Mouse (Mus musculus): ENCODE measurements around the gene Ptprd. TPM values are rescaled to one million over a fixed set of nuclear protein-coding genes. Genes with fewer than 3 reads are reported as not detected.

The Ptprd gene
- polyA plus RNA-seq, 1 experiment from 2014 or later, result 66.9 TPM

- no peak overlapping the region for H3K4me3 ChIP-seq
Observed at GRCm38 (mm10) chr4:77535601-77536000, 676.2 kb downstream of the Ptprd start.

GRCm38 (mm10) chr4:77534553-77534952, 677.2 kb downstream of the Ptprd start:
- no peak overlapping the region for H3K27ac ChIP-seq
- H3K9me3 ChIP-seq, result no peaks in the 10 kb centered on the region
- no peak overlapping the region for H3K4me3 ChIP-seq
- H3K4me1 ChIP-seq, result no peaks in the 10 kb centered on the region
- no peak for ATAC-seq (ENCODE audit: low FRiP score, low read depth)
- H3K36me3 ChIP-seq, result no peaks in the 10 kb centered on the region
- no peaks in the 10 kb centered on the region for H3K27me3 ChIP-seq (replicated peaks)
- H3K4me2 ChIP-seq (replicated peaks), result no peak overlapping the region
- H3K9ac ChIP-seq, result no peak overlapping the region
- 58% methylated on average over 4 of the region's 4 CpGs for WGBS

More at GRCm38 (mm10) chr4:77535601-77536000, 676.2 kb downstream of the Ptprd start:
- Histone ChIP-seq H3K9me3 (no peaks in the 10 kb centered on the region), H3K4me1 (no peaks in the 10 kb centered on the region), H3K9ac (no peak overlapping the region), H3K27ac (no peak overlapping the region), H3K27me3 (replicated peaks) (no peaks in the 10 kb centered on the region), H3K4me2 (replicated peaks) (no peak overlapping the region), H3K36me3 (no peaks in the 10 kb centered on the region)
- 84% methylated on average over 6 of the region's 6 CpGs for WGBS
- ATAC-seq (ENCODE audit: low FRiP score, low read depth), result no peak

- no peaks in the 10 kb centered on the region for H3K27me3 ChIP-seq (replicated peaks)
- no peak overlapping the region for H3K4me2 ChIP-seq (replicated peaks)
- no peak overlapping the region for H3K4me3 ChIP-seq
- ATAC-seq (ENCODE audit: low FRiP score, low read depth), result no peak
- WGBS, result 46% methylated on average over 5 of the region's 5 CpGs
- no peak overlapping the region for H3K27ac ChIP-seq
- H3K4me1 ChIP-seq, result no peaks in the 10 kb centered on the region
- H3K9ac ChIP-seq, result no peak overlapping the region
- H3K36me3 ChIP-seq, result no peaks in the 10 kb centered on the region
- H3K9me3 ChIP-seq, result no peaks in the 10 kb centered on the region
Observed at GRCm38 (mm10) chr4:77519166-77519565, 692.6 kb downstream of the Ptprd start.

GRCm38 (mm10) chr4:77513914-77514628, 697.7 kb downstream of the Ptprd start:
- Histone ChIP-seq H3K27ac (no peak overlapping the region), H3K4me1 (no peaks in the 10 kb centered on the region), H3K27me3 (replicated peaks) (no peaks in the 10 kb centered on the region), H3K9me3 (no peaks in the 10 kb centered on the region), H3K4me2 (replicated peaks) (no peak overlapping the region), H3K4me3 (no peak overlapping the region), H3K36me3 (no peaks in the 10 kb centered on the region), H3K9ac (no peak overlapping the region)
- WGBS, result 79% methylated on average over 5 of the region's 5 CpGs
- no peak for ATAC-seq (ENCODE audit: low FRiP score, low read depth)

DNA sequence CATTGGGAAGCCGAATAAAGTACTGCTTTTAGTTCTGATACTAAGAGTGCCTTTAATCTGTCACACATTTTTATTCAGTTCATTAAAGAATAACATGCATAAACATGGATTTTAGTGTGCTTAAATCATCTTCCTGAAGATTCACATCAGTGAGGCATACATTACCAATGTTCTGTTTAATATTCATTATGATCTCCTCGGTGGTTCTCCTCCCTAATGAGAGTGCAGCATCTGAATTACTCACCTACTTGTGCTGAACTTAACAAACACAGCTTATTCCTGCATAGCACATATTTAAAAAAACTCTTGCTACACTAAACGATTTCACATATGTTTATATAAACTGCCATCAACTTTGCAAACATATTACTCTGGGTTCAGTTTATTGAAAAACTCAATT, 698.7 kb downstream of the Ptprd start:
- no peaks in the 10 kb centered on the region for H3K4me1 ChIP-seq
- no peak overlapping the region for H3K4me2 ChIP-seq (replicated peaks)
- no peak overlapping the region for H3K9ac ChIP-seq
- WGBS, result 75% methylated on average over 3 of the region's 3 CpGs
- ATAC-seq (ENCODE audit: low FRiP score, low read depth), result no peak
- no peaks in the 10 kb centered on the region for H3K27me3 ChIP-seq (replicated peaks)
- H3K4me3 ChIP-seq, result no peak overlapping the region
- H3K36me3 ChIP-seq, result no peaks in the 10 kb centered on the region
- H3K27ac ChIP-seq, result no peak overlapping the region
- H3K9me3 ChIP-seq, result no peaks in the 10 kb centered on the region

DNA sequence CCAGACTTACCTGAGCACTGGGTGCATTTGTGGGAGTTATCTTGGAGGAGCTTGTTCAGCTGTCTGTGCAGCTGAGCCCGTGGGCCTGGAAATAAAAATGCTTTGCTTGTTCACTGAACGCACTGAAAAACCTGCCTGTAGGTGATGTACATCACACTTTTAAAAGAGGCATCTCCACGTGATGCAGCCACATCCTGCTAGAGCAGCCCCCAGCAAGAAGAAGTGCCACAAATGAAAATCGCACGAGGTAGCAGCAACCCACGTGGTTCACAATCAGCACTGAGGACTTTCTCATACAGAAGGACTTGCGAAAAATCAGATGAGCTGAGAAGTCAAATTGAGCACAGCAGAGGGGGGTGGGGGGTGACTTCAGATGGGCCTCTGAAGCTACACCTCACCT, 757.7 kb downstream of the Ptprd start:
- Histone ChIP-seq H3K4me2 (replicated peaks) (no peak overlapping the region), H3K36me3 (no peaks in the 10 kb centered on the region), H3K27ac (no peak overlapping the region), H3K4me3 (no peak overlapping the region), H3K27me3 (replicated peaks) (no peaks in the 10 kb centered on the region), H3K9me3 (no peaks in the 10 kb centered on the region), H3K9ac (no peak overlapping the region), H3K4me1 (no peaks in the 10 kb centered on the region)
- no peak for ATAC-seq (ENCODE audit: low FRiP score, low read depth)
- 79% methylated on average over 7 of the region's 7 CpGs for WGBS

- WGBS, result 90% methylated on average over 4 of the region's 4 CpGs
- ATAC-seq (ENCODE audit: low FRiP score, low read depth), result no peak
Observed at GRCm38 (mm10) chr4:77399146-77399545, 812.6 kb downstream of the Ptprd start.

DNA sequence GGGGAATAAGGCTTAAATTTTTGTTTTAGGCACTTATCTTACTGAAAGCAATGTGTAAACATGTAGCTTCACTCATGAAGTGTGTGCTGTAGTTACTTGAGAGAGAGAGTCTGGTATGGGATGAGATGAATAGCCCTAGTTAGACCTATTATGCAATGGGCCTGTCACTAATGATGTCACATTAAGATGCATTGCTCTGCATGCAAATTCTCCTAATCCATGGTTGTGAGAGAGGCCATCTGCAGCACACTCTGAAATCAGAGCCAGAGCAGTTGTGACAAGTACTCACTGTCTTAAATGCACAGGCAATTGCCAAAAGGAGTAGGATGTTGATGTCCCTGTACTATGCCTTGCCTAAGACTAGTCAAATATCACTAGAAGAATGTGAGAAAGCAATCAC, 850.0 kb downstream of the Ptprd start:
- no peak for ATAC-seq (ENCODE audit: low FRiP score, low read depth)
- Histone ChIP-seq H3K9ac (no peak overlapping the region), H3K27ac (no peak overlapping the region), H3K27me3 (replicated peaks) (no peaks in the 10 kb centered on the region), H3K4me1 (no peaks in the 10 kb centered on the region), H3K9me3 (no peaks in the 10 kb centered on the region), H3K4me3 (no peak overlapping the region), H3K4me2 (replicated peaks) (no peak overlapping the region), H3K36me3 (no peaks in the 10 kb centered on the region)

More at GRCm38 (mm10) chr4:77399146-77399545, 812.6 kb downstream of the Ptprd start:
- H3K4me1 ChIP-seq, result no peaks in the 10 kb centered on the region
- no peak overlapping the region for H3K9ac ChIP-seq
- H3K36me3 ChIP-seq, result no peaks in the 10 kb centered on the region
- H3K9me3 ChIP-seq, result no peaks in the 10 kb centered on the region
- H3K4me2 ChIP-seq (replicated peaks), result no peak overlapping the region
- H3K27me3 ChIP-seq (replicated peaks), result no peaks in the 10 kb centered on the region
- H3K27ac ChIP-seq, result no peak overlapping the region
- H3K4me3 ChIP-seq, result no peak overlapping the region

DNA sequence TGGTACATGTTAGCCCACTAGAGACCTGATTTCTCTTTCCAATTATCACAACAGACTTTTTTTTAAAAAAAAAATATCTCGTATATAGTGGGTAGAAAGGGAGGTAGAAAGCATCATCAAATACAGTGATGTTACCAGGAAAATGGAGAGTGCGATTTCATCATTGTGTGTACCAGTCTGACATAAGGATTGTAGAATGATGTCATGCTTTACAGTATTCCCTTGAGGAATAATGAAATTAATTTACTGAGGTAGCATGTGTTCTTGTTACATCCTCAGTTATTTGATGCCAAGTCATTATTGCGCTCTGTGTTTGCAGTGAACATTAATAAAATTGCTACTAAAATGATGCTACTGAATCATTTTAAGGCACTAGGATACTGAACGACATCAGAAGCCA, 884.6 kb downstream of the Ptprd start:
- H3K36me3 ChIP-seq, result no peaks in the 10 kb centered on the region
- no peak overlapping the region for H3K4me2 ChIP-seq (replicated peaks)
- no peaks in the 10 kb centered on the region for H3K27me3 ChIP-seq (replicated peaks)
- H3K4me3 ChIP-seq, result no peak overlapping the region
- H3K27ac ChIP-seq, result no peak overlapping the region
- H3K4me1 ChIP-seq, result no peaks in the 10 kb centered on the region
- H3K9ac ChIP-seq, result no peak overlapping the region
- WGBS, result 69% methylated on average over 4 of the region's 4 CpGs
- ATAC-seq (ENCODE audit: low FRiP score, low read depth), result 0 out of 2 replicates have a peak, but pooled peaks have one; percentile 41
- no peaks in the 10 kb centered on the region for H3K9me3 ChIP-seq

GRCm38 (mm10) chr4:77317060-77317680, 894.6 kb downstream of the Ptprd start:
- no peak overlapping the region for H3K27ac ChIP-seq
- 56% methylated on average over 10 of the region's 10 CpGs for WGBS

DNA sequence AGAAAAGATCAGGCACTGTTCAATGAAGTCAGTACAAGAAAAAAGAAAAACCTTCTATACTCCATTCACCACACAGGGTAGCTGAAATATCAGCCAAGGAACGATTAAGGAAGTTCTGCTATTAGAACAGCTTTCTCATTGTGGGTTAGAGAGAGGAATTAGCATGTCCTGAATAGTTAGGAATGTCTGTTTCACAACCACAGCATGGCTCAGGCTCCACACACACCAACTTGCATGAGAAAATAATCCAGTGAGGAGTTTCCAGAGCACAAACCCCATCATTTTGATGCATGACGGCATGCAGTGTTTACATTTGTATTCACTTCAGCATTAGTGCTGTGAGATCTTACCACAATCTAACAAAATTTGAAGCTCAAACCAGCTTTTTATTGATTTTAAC, 895.1 kb downstream of the Ptprd start:
- WGBS, result 65% methylated on average over 2 of the region's 2 CpGs
- H3K27ac ChIP-seq, result no peak overlapping the region
- no peak for ATAC-seq (ENCODE audit: low FRiP score, low read depth)

More at GRCm38 (mm10) chr4:77317060-77317680, 894.6 kb downstream of the Ptprd start:
- no peak overlapping the region for H3K4me3 ChIP-seq
- ATAC-seq (ENCODE audit: low FRiP score, low read depth), result 0 out of 2 replicates have a peak, but pooled peaks have one; percentile 41
- H3K36me3 ChIP-seq, result no peaks in the 10 kb centered on the region
- H3K4me2 ChIP-seq (replicated peaks), result no peak overlapping the region
- H3K9me3 ChIP-seq, result no peaks in the 10 kb centered on the region
- no peak overlapping the region for H3K9ac ChIP-seq
- no peaks in the 10 kb centered on the region for H3K27me3 ChIP-seq (replicated peaks)
- H3K4me1 ChIP-seq, result peaks cover 3% of the 10 kb centered on the region; the same call in 1 of the 2 replicates

DNA sequence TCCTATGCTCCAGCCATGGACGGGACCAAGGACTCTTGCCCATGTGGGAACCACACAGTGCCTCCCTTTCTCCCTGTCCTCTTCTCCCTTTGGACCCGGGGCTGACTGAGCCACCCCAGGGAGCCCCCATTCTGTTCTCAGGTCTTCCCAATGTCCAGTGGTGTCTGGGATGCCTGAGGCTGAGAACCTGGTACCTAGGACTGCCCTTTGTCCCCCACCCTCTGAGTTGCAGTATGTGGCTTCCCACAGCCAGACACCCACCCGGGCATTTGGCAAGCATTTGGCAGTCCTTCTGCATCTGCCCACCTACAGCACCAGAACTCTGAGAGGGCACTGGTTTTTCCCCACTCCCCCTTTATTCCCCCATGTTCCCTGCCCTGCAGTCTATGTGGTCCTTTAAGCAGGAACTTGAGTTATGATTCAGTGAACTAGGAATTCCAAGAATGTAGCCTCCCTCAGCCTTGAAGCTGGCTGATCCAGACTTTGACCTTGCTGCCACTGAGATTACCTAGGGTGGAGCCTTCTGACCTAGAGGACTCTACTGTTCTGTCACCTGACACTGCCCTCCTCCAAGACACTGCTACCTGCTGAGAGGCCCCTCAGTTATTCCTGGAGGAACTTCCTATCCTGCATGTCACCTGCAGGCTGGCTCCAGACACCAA, 901.5 kb downstream of the Ptprd start:
- Histone ChIP-seq H3K27ac (no peak overlapping the region), H3K36me3 (no peaks in the 10 kb centered on the region), H3K9me3 (no peaks in the 10 kb centered on the region), H3K4me1 (no peaks in the 10 kb centered on the region), H3K4me3 (no peak overlapping the region), H3K9ac (no peak overlapping the region), H3K27me3 (replicated peaks) (no peaks in the 10 kb centered on the region), H3K4me2 (replicated peaks) (no peak overlapping the region)
- ATAC-seq (ENCODE audit: low FRiP score, low read depth), result no peak
- WGBS, result 77% methylated on average over 3 of the region's 3 CpGs

More for the DNA sequence above, 895.1 kb downstream of the Ptprd start:
- Histone ChIP-seq H3K9ac (no peak overlapping the region), H3K27me3 (replicated peaks) (no peaks in the 10 kb centered on the region), H3K36me3 (no peaks in the 10 kb centered on the region), H3K4me3 (no peak overlapping the region), H3K4me2 (replicated peaks) (no peak overlapping the region), H3K9me3 (no peaks in the 10 kb centered on the region), H3K4me1 (peaks cover 3% of the 10 kb centered on the region; the same call in 1 of the 2 replicates)

All from neural tube, embryonic 12.5 days (tissue).